Mouse (Mus musculus): ENCODE measurements around the gene Snta1.

DNA sequence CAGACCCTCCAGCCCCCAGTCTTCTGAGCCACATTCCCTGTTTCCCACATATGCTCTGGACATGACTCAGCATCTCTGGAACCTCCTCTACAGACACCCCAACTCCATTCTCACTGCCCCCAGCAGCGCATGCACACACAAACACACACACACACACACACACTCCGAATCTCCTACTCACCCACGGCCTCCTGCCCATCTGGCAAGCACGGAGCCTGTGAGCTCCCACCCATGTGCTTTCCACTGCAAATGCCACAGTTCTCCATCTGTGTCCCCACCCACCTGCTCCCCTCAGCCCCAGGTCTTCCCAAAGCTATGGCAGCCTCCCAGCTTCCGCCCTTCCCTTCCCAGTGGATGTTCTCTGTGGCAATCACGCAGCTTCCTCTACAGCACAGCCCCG is 28.8 kb downstream of the Snta1 start:
- TF ChIP-seq CTCF (IDR thresholded peaks at IDR 0.05; ENCODE audit: control insufficient read depth, insufficient read depth, insufficient replicate concordance, low read depth, low read length) (no peak), POLR2A (IDR thresholded peaks at IDR 0.05; ENCODE audit: control insufficient read depth, low read depth, low read length) (no peak)

All from testis, adult 2 months (tissue).